Mouse (Mus musculus) spleen, adult 2 months (tissue): ENCODE results near the gene Atp5d.

Experiments used
- CTCF ChIP-seq: fragments of 200-500 bp; IDR thresholded peaks from 2 replicates; pipeline ENCODE4 v1.5.1; 2011; ENCODE audit warnings: mild to moderate bottlenecking, inconsistent platforms; ENCODE audit not compliant: insufficient read depth, insufficient read length, insufficient replicate concordance; ENCODE audit errors: extremely low read depth
- POLR2A ChIP-seq: fragments of 200-500 bp; IDR thresholded peaks from 2 replicates; pipeline ENCODE4 v1.6.1; 2011; ENCODE audit warnings: low read depth, low read length, inconsistent platforms

- TF ChIP-seq CTCF (no peak), POLR2A (no peak)
Measured at GRCm38 (mm10) chr10:80188453-80189024, 50.1 kb downstream of the Atp5d start.
